Mouse (Mus musculus) neural tube, embryonic 10.5 days (tissue): ENCODE measurements around the gene Tmem161a.
"Not testable (repeated sequence)": the region's sequence is repeated elsewhere in the genome, so short reads cannot be mapped to it uniquely, and the experiment has no call there.

Experiments
- DNase-seq: peaks from one replicate; pipeline ENCODE4 v3.0.0-alpha.2; 2017; ENCODE audit warnings: low spot score; ENCODE audit errors: extremely low spot score

Gene Tmem161a

GRCm38 (mm10) chr8:70208130-70208529 is 36.0 kb downstream of the Tmem161a start:
- DNase-seq = no peak

DNA sequence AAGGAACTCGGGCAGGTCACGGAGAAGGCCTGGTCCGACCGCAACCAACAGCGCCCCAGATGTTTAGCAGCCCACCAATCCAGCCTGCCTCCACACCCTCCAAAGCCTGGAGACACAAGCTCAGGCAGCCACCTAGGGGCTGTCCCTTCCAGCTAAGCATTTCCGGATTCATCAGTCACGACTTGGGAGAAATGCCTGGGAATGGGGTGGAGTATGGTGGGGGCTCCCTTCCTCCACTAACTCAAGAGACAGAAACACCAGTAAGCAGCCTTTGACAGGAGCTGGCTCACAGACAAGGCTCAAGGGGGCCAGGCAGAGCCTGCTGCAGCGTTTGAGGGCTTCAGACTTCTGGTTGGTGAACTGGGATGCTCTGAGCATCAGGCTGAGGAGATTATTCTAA is 38.4 kb downstream of the Tmem161a start:
- DNase-seq = no peak

GRCm38 (mm10) chr8:70211275-70211674 is 39.1 kb downstream of the Tmem161a start:
- DNase-seq = no peak

DNA sequence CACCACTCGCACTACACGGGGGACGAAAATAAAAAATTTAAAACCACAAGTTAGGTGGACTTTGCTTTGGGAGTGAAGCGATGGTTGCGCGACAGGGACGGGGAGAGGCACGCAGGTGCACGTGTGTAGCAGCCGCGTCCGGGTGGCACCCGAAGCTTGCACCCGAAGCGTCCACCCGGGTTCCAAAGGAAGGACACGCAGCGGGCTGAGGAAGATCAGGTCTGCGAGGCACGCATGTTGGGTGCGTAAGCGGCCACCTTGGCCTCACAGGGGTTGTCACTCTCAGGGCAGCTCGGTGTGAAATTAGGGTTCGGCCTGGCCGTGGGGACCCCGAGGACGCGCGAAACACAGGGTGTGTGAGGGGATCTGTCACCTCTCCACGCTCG is 39.6 kb downstream of the Tmem161a start:
- no peak for DNase-seq

DNA sequence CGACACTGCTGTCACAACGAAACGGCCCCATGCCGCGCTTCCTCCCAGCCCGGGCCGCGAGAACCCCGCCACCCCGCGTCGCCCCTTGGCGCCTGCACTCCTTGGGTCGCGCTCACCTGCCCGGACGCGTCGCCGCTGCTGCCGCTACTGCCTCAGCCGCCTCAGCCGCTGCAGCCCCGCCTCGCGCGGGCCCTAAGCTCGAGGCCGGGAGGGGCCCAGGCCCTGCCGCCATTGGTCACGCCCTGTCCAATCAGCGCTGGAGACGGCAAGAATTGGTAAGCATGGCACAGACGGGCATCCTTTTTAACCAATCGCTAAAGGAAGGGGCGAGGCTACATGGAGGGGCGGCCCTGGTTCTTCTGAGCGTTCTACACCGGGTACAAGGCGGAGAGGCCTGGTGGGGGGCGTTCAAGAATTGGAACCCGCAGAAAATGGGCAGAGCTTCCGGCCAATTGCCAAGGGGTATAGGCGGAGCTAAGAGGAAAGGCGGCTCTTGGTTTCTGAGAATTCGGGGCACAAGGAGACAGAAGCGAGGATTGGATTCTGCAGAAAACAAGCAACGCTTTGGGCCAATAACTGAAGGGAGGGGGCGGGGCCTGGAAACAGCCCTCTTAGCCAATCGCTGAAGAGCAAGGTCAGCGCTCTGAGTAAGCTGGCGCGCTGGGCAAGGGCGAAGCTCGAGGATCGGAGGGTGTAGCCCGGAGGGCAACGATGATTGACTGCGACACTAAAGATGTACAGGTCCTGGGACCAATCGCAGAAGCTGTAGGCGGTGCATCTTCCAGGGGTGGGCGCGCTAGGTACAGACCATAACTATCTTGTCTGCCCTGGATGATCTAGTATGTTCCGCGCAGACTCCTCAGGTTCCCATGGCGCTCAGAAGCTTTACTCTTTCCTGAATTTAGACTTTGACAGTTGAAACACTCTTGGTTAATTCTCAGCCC is 40.2 kb downstream of the Tmem161a start, which contains the start of gene Slc25a42:
TSS of gene Slc25a42 (minus strand) at position 194 of the 944 bp plus-strand sequence.
- DNase-seq = peak; percentile 94

- no peak for DNase-seq
Observed at GRCm38 (mm10) chr8:70214411-70214810, 42.3 kb downstream of the Tmem161a start.

- no peak for DNase-seq
Observed at GRCm38 (mm10) chr8:70215092-70215491, 42.9 kb downstream of the Tmem161a start.

DNA sequence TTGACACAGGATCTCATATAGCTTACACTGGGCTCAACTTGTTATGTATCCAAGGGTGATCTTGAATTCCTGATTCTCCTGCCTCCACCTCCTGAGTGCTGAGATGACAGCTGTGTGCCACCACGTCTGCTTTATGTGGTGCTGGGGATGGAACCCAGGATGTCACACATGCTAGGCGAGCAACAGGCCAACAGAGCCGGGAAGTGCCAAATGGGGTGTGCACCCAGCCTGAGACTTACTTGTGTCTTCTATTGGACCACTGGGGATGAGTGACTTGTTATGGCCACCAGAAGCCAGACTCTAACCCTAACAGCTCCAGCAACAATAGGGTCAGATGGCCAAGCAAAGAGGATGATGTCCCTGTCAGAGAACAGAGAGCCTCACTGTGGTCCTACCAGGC is 44.0 kb downstream of the Tmem161a start:
- not testable (repeated sequence) for DNase-seq

DNA sequence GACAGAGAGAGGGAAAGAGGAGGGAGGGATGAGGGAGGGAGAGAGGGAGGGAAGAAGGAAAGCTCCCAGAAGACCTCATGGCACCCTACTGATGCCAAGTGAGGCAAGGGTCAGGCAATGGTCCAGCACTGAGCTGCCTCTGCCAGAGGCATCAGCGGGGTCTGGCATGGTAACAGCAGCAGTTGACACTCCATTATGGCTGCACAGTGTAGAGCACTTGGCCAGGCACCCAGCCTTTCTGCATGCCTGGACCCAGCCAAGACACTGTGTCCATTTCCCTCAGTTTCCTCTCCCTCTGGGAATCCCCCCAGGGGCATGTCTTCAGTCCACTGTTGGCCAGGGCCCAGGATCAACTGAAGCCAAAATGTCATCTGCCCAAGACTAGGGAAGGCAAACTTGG is 44.4 kb downstream of the Tmem161a start:
- DNase-seq = no peak

DNA sequence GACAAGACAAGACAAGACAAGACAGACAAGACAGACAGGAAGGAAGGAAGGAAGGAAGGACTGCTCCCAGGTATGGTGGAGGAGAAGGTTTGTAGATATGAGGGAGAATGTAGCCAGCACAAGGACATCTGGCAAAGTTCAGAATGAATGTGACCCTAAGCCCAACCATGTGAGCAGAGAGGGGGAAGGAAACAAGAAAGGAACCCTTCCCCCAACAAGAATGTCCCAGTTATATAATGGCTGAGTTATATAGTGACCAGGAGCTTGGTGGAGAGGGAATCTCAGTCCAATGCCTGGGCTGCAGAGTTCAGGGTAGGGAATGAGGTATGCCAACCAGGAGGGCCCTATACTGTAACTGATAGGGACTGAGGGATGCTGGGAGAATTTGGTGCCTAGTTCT is 45.3 kb downstream of the Tmem161a start:
- no peak for DNase-seq

GRCm38 (mm10) chr8:70219107-70219684 is 47.0 kb downstream of the Tmem161a start:
- no peak for DNase-seq

- no peak for DNase-seq
Observed at GRCm38 (mm10) chr8:70220236-70220840, 48.2 kb downstream of the Tmem161a start.

GRCm38 (mm10) chr8:70220911-70221310 is 48.8 kb downstream of the Tmem161a start:
- no peak for DNase-seq

- no peak for DNase-seq
Observed at GRCm38 (mm10) chr8:70222041-70222440, 49.9 kb downstream of the Tmem161a start.

DNA sequence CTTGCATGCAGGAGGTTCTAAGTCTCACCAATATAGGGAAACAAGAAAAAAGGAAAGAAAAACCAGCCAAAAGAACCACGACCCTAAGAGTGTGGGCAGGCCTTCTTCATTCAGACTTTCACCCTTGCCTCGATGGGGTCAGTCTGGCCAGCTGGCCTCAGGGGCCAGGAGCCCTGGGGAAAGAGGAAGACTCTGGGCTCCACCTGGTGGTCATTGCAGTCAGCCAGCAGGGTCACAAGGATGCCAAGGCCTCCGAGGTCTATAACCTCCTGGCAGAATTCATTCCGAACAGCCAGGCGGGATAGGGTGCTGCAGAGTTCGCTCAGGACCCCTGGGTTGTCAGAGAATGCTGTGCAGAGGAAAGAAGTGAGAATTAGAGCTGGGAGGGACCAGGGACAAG is 51.2 kb downstream of the Tmem161a start:
- DNase-seq = peak; percentile 28

DNA sequence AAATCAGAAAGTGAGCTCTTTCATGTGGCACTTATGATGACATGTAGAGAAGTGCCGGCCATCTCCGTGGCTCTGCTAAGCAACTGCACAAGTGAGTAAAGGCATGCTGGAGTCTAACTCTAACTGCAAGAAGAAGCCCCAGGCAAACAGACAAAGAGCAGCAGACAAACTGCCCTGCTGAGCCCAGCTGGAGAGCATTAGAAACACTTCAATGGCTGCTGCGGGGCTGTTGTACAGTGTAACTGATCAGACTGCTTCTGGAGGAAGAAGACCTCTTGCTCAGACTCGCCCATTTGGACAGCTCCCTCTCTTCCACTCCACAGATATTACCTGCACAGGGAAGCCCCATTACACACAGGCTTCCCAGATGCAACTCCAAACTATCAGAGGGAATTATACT is 55.8 kb downstream of the Tmem161a start:
- DNase-seq = peak; percentile 24

GRCm38 (mm10) chr8:70230837-70231236 is 58.7 kb downstream of the Tmem161a start:
- DNase-seq = no peak
